Mouse (Mus musculus) limb, embryonic 10.5 days (tissue): ENCODE data around the gene Kcne1. TPM values are rescaled to one million over a fixed set of nuclear protein-coding genes. Genes with fewer than 3 reads are reported as not detected.
A peak's percentile ranks its signal among the peaks of the same experiment; 100 is the strongest.

Experiments
- DNase-seq: peaks from one replicate; pipeline ENCODE4 v3.0.0-alpha.2; 2017; ENCODE audit warnings: low spot score
- H3K27ac ChIP-seq: fragments of 300-500 bp; sonication (generic); 2 replicates; pipeline ENCODE4 v1.5.1; 2016; ENCODE audit warnings: mild to moderate bottlenecking
- H3K27me3 ChIP-seq: fragments of 300-500 bp; sonication (generic); 2 replicates; pipeline ENCODE4 v1.6.1; 2016; ENCODE audit warnings: low read depth, mild to moderate bottlenecking; ENCODE audit not compliant: poor library complexity, severe bottlenecking
- H3K36me3 ChIP-seq: fragments of 300-500 bp; sonication (generic); 2 replicates; pipeline ENCODE4 v1.6.1; 2016; ENCODE audit warnings: mild to moderate bottlenecking, moderate library complexity
- H3K4me1 ChIP-seq: fragments of 300-500 bp; sonication (generic); 2 replicates; pipeline ENCODE4 v1.6.1; 2016
- H3K4me3 ChIP-seq: fragments of 300-500 bp; sonication (generic); 2 replicates; pipeline ENCODE4 v1.5.1; 2016; ENCODE audit warnings: mild to moderate bottlenecking, moderate library complexity
- H3K9me3 ChIP-seq: fragments of 300-500 bp; sonication (generic); replicated peaks from 2 replicates; pipeline ENCODE4 v1.6.1; 2016; ENCODE audit warnings: mild to moderate bottlenecking
- WGBS: fragments of 180-500 bp; shearing (Covaris S2); methylation state at CpG from one replicate; pipeline ENCODE4 v1.1.7; 2016; 5-methylcytosine and 5-hydroxymethylcytosine counted together
- polyA plus RNA-seq: library from polyadenylated mRNA; unstranded; fragments of >200 nt; fragmentation: Nextera tagmentation; extraction: Ambion mirVana; gene quantifications from 2 replicates; pipeline ENCODE4 v1.2.1, GENCODE M21; 2016

The Kcne1 gene
- polyA plus RNA-seq: 0.05 and 0.40 TPM in 2 replicates

GRCm38 (mm10) chr16:92359229-92359628, at the start of gene Kcne1:
Kcne1 (minus strand) TSS chr16:92359468.
- 0 out of 2 replicates have a peak within 1 kb of the TSS, but pooled peaks have one; percentile 40 for H3K27ac ChIP-seq
- H3K4me3 ChIP-seq: peak within 1 kb of the TSS; percentile 14; the same call in 1 of the 2 replicates
- H3K4me1 ChIP-seq: peaks cover 41% of the 10 kb centered on the region
- H3K27me3 ChIP-seq: peaks cover 34% of the 10 kb centered on the region
- WGBS: 49% methylated on average over 9 of the region's 9 CpGs
- no peaks in the 10 kb centered on the region for H3K9me3 ChIP-seq
- no peaks in the 10 kb centered on the region for H3K36me3 ChIP-seq
- DNase-seq: no peak

DNA sequence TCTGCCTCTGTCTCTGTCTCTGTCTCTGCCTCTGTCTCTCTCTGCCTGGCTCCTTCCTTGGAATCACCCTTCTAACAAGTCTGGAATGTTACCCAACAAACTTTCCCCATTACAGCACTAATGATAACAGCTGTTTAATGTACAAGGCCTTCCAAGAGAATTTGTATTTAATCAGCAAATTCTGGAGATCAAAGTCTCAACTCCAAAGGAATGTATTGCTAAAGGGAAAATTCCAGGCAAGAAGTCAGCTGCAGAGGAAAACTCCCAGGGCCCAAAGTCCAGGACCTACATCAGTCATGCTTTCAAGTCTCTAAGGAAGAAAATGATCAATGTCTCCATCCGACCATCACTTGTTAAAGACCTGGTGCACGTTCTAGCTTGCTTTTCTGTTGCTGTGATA, 48.6 kb upstream of the Kcne1 start:
- Histone ChIP-seq H3K4me3 (no peak overlapping the region), H3K27ac (no peak overlapping the region), H3K36me3 (no peaks in the 10 kb centered on the region), H3K9me3 (no peaks in the 10 kb centered on the region), H3K27me3 (no peaks in the 10 kb centered on the region), H3K4me1 (peaks cover 24% of the 10 kb centered on the region)
- DNase-seq: no peak
- WGBS: 68% methylated on average over 2 of the region's 2 CpGs

- Histone ChIP-seq H3K4me1 (peaks cover 39% of the 10 kb centered on the region), H3K36me3 (no peaks in the 10 kb centered on the region), H3K27ac (no peak overlapping the region), H3K27me3 (peaks cover 22% of the 10 kb centered on the region; the same call in 1 of the 2 replicates), H3K9me3 (no peaks in the 10 kb centered on the region), H3K4me3 (no peak overlapping the region)
- DNase-seq: no peak
- WGBS: 91% methylated on average over 2 of the region's 2 CpGs
Measured at GRCm38 (mm10) chr16:92404141-92404540, 44.9 kb upstream of the Kcne1 start.

DNA sequence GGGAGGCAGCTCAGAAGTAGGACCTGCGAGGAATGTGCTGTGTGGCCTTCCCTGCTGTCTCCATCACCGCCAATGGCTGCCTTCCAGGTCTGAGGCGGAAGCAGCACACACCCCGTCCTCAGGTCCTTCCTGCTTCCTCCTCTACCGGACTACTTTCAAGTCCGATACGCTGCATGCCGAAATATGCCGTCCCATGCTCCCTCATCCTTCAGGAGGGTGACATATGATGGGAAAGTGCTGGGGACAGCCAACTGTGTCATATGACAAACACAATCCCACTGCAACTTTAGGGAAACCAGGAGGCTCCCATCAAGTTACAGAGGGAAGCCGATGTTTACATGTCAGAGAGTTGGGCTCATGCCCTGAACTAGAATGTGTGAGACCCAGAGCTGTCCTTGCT, 43.8 kb upstream of the Kcne1 start:
- H3K27me3 ChIP-seq: peaks cover 31% of the 10 kb centered on the region
- H3K9me3 ChIP-seq: no peaks in the 10 kb centered on the region
- H3K4me1 ChIP-seq: peaks cover 50% of the 10 kb centered on the region
- DNase-seq: no peak
- WGBS: 79% methylated on average over 10 of the region's 10 CpGs
- no peak overlapping the region for H3K27ac ChIP-seq
- H3K36me3 ChIP-seq: no peaks in the 10 kb centered on the region
- H3K4me3 ChIP-seq: no peak overlapping the region

DNA sequence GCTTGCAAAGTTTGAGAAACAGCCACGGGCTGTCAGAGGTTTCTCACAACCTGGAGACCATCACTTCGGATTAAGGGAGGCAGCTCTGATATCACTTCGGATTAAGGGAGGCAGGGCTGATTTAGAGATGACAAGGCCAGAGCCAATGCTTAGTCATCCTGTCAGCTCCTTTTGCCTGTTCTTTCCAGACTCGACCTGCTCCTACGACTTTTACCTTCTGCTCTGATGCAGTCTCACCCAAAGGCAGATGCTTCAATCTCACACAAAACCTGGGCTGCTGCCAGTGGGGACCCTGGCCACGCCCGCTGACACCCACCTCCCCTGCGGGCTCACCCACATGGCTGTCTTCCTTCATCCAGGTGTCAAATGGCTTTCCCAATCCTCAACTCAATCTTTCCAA, 42.9 kb upstream of the Kcne1 start:
- 30% methylated on average over 8 of the region's 8 CpGs for WGBS
- no peaks in the 10 kb centered on the region for H3K9me3 ChIP-seq
- H3K27ac ChIP-seq: peak overlapping the region; percentile 57
- H3K4me3 ChIP-seq: no peak overlapping the region
- no peaks in the 10 kb centered on the region for H3K36me3 ChIP-seq
- H3K4me1 ChIP-seq: peaks cover 51% of the 10 kb centered on the region
- no peak for DNase-seq
- H3K27me3 ChIP-seq: peaks cover 39% of the 10 kb centered on the region

DNA sequence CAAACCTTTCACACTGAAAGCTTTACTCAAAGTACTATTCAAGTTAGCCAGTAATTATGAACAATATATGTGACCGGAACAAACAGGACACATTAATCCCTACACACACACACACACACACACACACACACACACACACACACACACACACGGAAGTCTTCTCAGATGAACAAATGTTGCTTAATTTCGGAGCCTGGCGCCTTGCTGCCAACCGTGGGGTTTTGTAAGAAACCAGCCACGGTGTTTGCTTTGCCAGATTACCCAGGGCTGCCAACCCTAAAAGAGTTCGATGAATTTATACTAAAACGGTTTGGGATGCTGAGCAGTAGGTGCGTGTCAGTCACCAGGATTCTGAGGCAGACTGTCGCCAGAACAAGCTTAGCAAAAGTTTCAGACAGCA, 41.9 kb upstream of the Kcne1 start:
- H3K4me1 ChIP-seq: peaks cover 51% of the 10 kb centered on the region
- DNase-seq: no peak
- H3K9me3 ChIP-seq: no peaks in the 10 kb centered on the region
- H3K36me3 ChIP-seq: peaks cover 9% of the 10 kb centered on the region
- no peak overlapping the region for H3K4me3 ChIP-seq
- 50% methylated on average over 10 of the region's 10 CpGs for WGBS
- peak overlapping the region; percentile 57; the same call in 1 of the 2 replicates for H3K27ac ChIP-seq
- H3K27me3 ChIP-seq: peaks cover 44% of the 10 kb centered on the region

DNA sequence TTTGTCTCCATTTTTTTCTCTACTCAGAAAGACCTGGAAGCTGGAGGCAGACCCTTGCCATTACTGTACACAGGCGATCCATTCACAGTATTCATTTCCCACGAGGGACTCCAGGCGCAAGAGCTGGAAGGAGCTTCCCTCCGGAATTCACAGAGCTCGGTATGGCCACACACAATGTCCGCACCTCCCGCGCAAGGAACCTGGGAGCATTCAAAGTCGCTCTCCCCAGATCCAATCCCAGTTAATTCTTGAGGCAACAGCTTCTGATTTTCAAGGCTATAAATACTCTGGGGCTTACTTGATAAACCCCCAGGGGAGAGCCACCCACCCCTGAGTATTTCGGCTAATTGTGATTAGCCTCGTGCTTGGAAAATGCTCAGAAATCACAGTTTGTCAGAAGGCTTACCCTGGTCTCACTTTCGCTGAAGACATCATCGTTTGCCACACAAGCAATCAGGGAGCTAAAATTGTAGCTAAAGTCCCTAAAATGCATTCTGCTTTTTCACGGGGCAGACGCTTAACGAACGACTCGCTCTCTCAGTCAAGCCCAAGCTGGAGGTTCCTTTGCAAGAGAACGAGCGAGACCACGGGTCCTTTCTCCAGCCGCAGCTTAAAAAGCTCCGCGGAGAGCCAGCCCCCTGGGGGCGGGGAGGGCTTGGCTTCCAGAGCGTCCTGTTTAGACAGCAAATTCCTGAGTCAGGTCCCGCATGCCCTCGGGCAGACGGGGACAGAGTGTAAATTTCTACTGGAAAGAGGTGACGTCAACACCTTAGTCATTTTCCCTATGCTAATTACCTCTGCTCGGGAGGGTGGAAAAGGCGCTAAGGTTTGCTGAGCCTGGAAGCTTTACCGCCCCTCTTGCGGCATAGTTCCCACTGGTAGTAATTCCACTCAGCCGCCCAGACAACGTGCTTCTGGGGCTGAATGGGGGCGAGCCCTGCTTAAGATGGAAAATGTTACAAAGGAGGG, 40.5 kb upstream of the Kcne1 start:
- Histone ChIP-seq H3K36me3 (peaks cover 23% of the 10 kb centered on the region), H3K9me3 (no peaks in the 10 kb centered on the region), H3K4me1 (peaks cover 54% of the 10 kb centered on the region), H3K27me3 (peaks cover 44% of the 10 kb centered on the region), H3K27ac (peak overlapping the region; percentile 74), H3K4me3 (peak overlapping the region; percentile 50)
- WGBS: under 1% methylated on average over 37 of the region's 37 CpGs
- DNase-seq: peak; percentile 85

GRCm38 (mm10) chr16:92398574-92399118, 39.4 kb upstream of the Kcne1 start:
- DNase-seq: no peak
- no peak overlapping the region for H3K27ac ChIP-seq
- H3K4me1 ChIP-seq: peaks cover 54% of the 10 kb centered on the region
- no peaks in the 10 kb centered on the region for H3K9me3 ChIP-seq
- peaks cover 44% of the 10 kb centered on the region for H3K27me3 ChIP-seq
- H3K36me3 ChIP-seq: peaks cover 34% of the 10 kb centered on the region
- H3K4me3 ChIP-seq: no peak overlapping the region
- WGBS: 66% methylated on average over 6 of the region's 6 CpGs

DNA sequence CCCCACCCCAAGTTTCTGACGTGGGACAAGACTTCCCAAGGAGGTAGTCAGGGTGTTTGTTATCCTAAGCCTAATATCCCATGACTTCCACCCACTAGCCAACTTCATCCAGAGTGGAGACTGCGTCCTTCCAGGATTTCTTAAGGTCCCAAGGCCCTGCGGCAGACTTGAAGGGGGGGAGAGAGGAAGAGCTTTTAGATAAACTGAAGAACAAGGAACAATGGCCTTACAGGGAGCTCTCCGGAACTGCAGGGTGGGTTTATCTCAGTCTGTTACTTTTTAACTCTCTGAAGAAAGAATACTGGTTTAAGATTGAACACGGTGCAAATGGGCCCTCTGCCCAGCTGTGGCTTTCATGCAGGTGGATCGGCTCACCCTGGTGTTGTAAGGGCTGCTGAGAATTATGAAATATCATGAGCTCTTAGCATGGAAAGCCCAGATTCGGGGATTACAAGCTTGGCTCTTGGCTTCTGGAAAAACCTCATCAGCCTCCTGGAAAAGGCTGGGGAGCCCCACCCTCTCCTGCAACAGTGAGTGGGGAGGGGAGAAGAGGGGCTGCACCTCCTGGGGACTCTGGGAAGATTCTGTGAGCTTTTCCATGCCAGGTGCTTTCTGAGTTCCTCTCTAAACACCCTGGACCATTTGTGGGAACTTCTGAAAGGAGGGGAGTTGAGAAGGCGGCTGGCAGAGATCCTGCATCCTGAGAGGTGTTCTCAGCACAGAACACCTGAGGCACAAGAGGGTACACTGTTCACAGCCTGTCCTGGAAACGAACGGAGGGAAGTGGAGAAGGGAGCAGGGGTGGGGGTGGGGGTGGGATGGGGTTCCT, 38.7 kb upstream of the Kcne1 start:
- H3K27ac ChIP-seq: no peak overlapping the region
- H3K27me3 ChIP-seq: peaks cover 44% of the 10 kb centered on the region
- H3K36me3 ChIP-seq: peaks cover 40% of the 10 kb centered on the region
- H3K4me1 ChIP-seq: peaks cover 53% of the 10 kb centered on the region
- DNase-seq: no peak
- H3K4me3 ChIP-seq: no peak overlapping the region
- 76% methylated on average over 10 of the region's 10 CpGs for WGBS
- H3K9me3 ChIP-seq: no peaks in the 10 kb centered on the region

DNA sequence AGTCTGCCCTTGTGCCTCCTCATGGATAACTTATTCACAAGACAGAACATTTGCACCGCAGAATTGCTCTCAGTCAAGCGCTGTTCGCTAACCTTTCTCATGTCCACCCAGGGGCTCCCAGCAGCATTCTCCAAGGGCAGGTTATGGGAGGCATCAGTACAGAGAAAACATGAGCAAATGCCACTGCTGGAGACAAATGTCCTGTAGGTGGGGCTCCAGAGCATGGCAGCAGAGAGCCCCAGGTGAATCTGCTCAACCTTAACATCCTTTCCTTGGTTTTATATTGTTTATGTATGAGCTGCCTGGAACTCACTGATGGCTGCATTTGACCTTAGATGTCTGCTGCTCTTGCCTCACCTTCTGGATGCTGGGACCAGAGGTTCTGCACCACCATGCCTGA, 34.5 kb upstream of the Kcne1 start:
- H3K4me3 ChIP-seq: no peak overlapping the region
- no peak overlapping the region for H3K27ac ChIP-seq
- no peaks in the 10 kb centered on the region for H3K9me3 ChIP-seq
- peaks cover 11% of the 10 kb centered on the region for H3K4me1 ChIP-seq
- H3K36me3 ChIP-seq: peaks cover 57% of the 10 kb centered on the region
- 93% methylated on average over 3 of the region's 3 CpGs for WGBS
- DNase-seq: no peak
- H3K27me3 ChIP-seq: peaks cover 20% of the 10 kb centered on the region

DNA sequence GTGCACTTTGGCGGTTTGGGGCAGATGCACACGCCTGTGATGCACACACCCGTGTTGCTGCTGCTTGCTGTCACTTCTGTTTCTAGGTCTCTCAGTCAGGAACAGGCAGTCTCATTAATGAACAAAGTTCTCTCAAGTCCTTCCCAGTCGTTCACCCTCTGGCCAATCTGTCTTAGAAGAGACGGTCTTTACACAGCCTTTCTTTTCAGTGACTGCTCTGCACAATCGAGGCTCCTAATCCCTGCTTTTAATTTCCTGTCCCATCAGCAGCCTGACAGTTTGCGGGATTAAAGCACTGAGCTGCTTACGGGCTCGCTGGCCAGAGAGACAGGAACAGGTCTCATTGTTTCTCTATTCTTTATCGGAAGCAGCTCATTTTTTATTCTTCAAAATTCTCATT, 28.4 kb upstream of the Kcne1 start:
- 72% methylated on average over 10 of the region's 10 CpGs for WGBS
- Histone ChIP-seq H3K4me1 (peaks cover 2% of the 10 kb centered on the region; the same call in 1 of the 2 replicates), H3K27ac (no peak overlapping the region), H3K36me3 (peaks cover 14% of the 10 kb centered on the region), H3K27me3 (no peaks in the 10 kb centered on the region), H3K9me3 (no peaks in the 10 kb centered on the region), H3K4me3 (no peak overlapping the region)
- DNase-seq: no peak

- no peak overlapping the region for H3K4me3 ChIP-seq
- WGBS: 3% methylated on average over 2 of the region's 2 CpGs
- H3K4me1 ChIP-seq: peaks cover 2% of the 10 kb centered on the region; the same call in 1 of the 2 replicates
- no peaks in the 10 kb centered on the region for H3K9me3 ChIP-seq
- no peaks in the 10 kb centered on the region for H3K36me3 ChIP-seq
- peak; percentile 82 for DNase-seq
- H3K27me3 ChIP-seq: no peaks in the 10 kb centered on the region
- no peak overlapping the region for H3K27ac ChIP-seq
Measured at GRCm38 (mm10) chr16:92385062-92385461, 25.8 kb upstream of the Kcne1 start.
